ENCODE assay signal across 7 mouse cellular contexts in the genomic region with DNA sequence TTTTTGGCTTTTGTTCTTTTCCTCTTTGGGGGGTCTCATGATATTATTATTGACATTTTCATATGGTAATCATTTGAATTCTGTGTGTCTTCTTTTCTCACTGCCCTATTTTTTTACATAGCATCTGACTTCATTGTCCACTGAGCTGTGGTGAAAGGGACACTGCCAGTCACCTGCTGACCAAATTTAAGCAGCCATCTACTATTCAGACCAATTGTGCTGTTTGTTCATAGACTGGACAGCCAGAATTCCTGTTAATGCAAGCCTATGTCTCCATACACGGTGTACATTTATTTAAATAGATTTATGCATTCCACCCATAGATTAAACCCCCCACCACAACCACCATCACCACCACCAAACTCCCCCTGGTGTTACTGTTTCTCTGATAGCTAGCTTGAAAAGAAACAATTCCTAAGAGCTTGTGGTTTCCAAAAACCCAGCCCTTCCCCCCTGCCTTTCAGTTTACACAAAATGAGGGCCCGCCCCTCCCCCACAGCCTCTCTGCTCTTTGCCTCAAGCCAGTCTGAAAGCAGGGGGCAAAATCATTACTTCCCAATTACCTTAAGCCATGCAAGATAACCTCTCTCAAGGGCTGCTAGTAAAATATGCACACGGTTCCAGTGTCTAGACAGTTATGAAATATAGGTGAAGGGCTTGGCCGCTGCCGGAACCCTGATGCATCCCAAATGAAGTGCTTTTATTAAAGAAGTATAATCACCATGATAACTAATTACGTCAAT.
DNase-seq lines count a peak whose midpoint lies in the region; ATAC-seq lines count a peak whose summit lies in the region.

No protein-coding gene starts in this region.

- 13% methylated on average over 6 of the region's 6 CpGs for WGBS in neural tube, embryonic 13.5 days

- peaks cover 37% of the 10 kb centered on the region for H3K4me1 ChIP-seq in neural tube, embryonic 13.5 days (replicated peaks)

- DNase-seq in ES-CJ7 (ENCODE audit: low read depth, low spot score) (peak; percentile 27), ZHBTc4 (ENCODE audit: low read depth, low spot score) (peak; percentile 21)
- DNase-seq in kidney, postnatal 25 days = peak; percentile 34 to 47
- DNase-seq in right cerebral cortex, adult 18-20 months = no peak
- no peak for DNase-seq in ovary, postnatal 36 days (ENCODE audit: low spot score)

- peak overlapping the region; percentile 91 for H3K27ac ChIP-seq in neural tube, embryonic 13.5 days (replicated peaks)

- H3K4me3 ChIP-seq in neural tube, embryonic 13.5 days = peak overlapping the region; percentile 39

- no peaks in the 10 kb centered on the region for H3K36me3 ChIP-seq in neural tube, embryonic 13.5 days

- peak overlapping the region; percentile 61 for H3K4me2 ChIP-seq in neural tube, embryonic 13.5 days

- H3K9me3 ChIP-seq in neural tube, embryonic 13.5 days = no peaks in the 10 kb centered on the region

- peak overlapping the region; percentile 66 for H3K9ac ChIP-seq in neural tube, embryonic 13.5 days

- 0 out of 2 replicates have a peak, but pooled peaks have one; percentile 34 for ATAC-seq in erythroid progenitor cell, adult 5-6 weeks (replicated peaks; ENCODE audit: low FRiP score, poor library complexity, severe bottlenecking)
- ATAC-seq in neural tube, embryonic 13.5 days (ENCODE audit: low read depth) = peak; percentile 84

- no peaks in the 10 kb centered on the region for H3K27me3 ChIP-seq in neural tube, embryonic 13.5 days

Comparison
In these comparisons a context has a peak if more than half of its experiments do, and no peak if none do; other contexts are left out.
1. DNase-seq: peak in ES-CJ7 (single experiment), ZHBTc4 (single experiment) and kidney, postnatal 25 days (2 of 2); none in right cerebral cortex, adult 18-20 months (single experiment) and ovary, postnatal 36 days (single experiment).